Mouse (Mus musculus): ENCODE measurements around the gene Psmc2.

Gene Psmc2

GRCm38 (mm10) chr5:21803691-21804188 lies 18.7 kb downstream of the Psmc2 start:
- DNase-seq (ENCODE audit: low spot score in 2 of 2): no peak

- no peak for DNase-seq (ENCODE audit: low spot score in 2 of 2)
Measured at GRCm38 (mm10) chr5:21804837-21805236, 19.8 kb downstream of the Psmc2 start.

DNA sequence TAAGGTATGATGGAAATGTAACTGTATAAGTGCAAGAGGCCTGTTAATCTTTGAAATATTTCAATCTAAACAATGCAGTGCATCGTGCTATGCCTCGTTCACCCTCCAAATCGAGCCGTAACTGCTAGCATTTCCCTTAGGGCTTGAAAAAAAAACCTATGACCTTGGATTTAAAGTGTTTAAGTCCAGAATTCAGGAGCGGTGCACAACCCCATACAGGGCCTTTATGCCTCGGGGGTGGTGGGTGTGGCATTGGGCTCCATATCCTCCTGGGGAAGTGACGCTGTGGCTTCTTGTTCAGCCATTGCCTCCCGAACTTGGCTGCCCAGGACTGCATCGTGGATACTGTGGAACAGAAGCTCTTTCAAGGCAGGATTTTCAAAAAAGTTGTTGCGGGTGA lies 25.8 kb downstream of the Psmc2 start:
- no peak for DNase-seq (ENCODE audit: low spot score in 2 of 2)

- DNase-seq (ENCODE audit: low spot score in 2 of 2): peak; percentile 51 to 82
Measured at GRCm38 (mm10) chr5:21813994-21814393, 28.9 kb downstream of the Psmc2 start.

GRCm38 (mm10) chr5:21826370-21826769 lies 41.3 kb downstream of the Psmc2 start:
- DNase-seq (ENCODE audit: low spot score in 2 of 2): no peak

DNA sequence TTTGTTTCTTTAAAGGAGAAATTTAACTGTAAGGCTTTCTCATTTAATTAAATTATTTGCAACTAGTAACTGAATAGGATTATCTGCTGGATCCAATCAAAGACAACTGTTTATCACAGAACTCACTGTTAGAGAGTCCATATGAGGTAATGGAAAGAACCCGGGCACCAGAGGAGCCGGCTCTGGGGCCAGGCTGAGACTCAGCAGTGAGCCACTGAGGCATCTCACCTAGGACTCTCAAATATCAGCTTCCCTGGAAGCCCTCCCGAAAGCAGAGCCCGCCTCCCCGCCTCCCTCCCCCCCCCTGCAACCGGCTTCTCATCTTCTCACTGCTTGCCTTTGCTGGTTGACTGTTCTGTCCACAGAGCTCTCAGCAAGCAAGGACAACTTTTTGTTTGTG lies 42.6 kb downstream of the Psmc2 start:
- DNase-seq (ENCODE audit: low spot score in 2 of 2): no peak

GRCm38 (mm10) chr5:21828855-21829254 lies 43.8 kb downstream of the Psmc2 start:
- no peak for DNase-seq (ENCODE audit: low spot score in 2 of 2)

DNA sequence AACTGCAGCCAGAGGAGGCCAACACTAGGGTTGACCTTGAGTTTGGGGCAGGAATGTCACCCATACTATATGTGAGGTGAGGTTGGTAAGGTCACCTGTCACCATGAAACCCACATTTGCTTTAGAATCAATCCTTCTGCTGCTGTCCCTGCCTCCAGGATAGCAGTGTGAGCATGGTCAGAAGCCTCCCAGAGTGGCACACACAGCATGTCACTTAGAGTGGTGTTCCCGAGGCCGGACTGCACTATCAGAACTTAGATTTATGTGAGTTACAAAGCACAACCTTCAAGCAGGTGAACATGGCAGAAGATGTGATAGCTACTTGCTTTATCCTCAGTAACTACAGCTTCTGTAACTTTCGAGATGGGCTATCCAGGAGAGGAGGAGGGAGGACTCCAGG lies 46.7 kb downstream of the Psmc2 start:
- no peak for DNase-seq (ENCODE audit: low spot score in 2 of 2)

- no peak for DNase-seq (ENCODE audit: low spot score in 2 of 2)
Measured at GRCm38 (mm10) chr5:21844676-21845075, 59.6 kb downstream of the Psmc2 start.

DNA sequence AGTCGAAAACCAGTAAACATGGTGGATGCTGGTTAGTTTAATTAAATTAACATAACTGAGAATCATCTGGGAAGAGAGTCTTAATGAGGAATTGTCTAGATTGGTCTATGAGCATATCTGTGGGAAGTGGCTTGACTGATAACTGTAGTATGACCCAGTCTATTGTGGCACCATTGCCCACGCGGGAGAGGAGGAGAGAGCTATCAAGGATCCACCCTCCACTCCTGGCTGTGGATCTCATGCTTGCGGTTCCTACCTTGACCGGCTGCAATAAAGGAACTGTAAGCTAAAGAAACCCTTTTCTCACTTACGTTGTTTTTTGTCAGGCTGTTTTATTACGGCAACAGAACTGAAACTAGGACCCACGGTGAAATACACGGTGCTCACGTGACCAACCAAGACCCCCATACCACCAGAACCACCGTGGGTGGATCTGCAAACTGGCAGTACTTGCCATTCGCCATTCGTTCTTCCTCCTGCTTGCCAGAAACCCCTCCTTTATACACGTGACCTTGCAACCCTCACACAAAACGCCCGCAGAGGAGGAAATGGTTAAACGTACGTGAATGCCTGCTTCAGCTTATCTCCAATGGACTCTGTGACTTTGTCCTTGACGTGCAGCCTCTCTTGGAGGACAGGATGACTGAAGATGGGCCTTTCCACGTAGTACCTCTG lies 61.7 kb downstream of the Psmc2 start:
- DNase-seq (ENCODE audit: low spot score in 2 of 2): no peak

- no peak for DNase-seq (ENCODE audit: low spot score in 2 of 2)
Measured at GRCm38 (mm10) chr5:21847438-21847837, 62.4 kb downstream of the Psmc2 start.

GRCm38 (mm10) chr5:21851679-21852340 lies 66.7 kb downstream of the Psmc2 start:
- DNase-seq (ENCODE audit: low spot score in 2 of 2): no peak
